Mouse (Mus musculus) megakaryocyte, embryonic 14.5 days (primary cell): Measurements from ENCODE around the gene Nxnl1.

Experiments used
- FLI1 ChIP-seq: IDR thresholded peaks from 2 replicates; pipeline ENCODE4 v1.6.1; 2012; ENCODE audit warnings: low read length, inconsistent platforms, mixed read lengths
- GATA1 ChIP-seq: IDR thresholded peaks from 3 replicates; pipeline ENCODE4 v1.6.1; 2012; ENCODE audit warnings: mixed read lengths, low read length, inconsistent platforms, borderline replicate concordance

DNA sequence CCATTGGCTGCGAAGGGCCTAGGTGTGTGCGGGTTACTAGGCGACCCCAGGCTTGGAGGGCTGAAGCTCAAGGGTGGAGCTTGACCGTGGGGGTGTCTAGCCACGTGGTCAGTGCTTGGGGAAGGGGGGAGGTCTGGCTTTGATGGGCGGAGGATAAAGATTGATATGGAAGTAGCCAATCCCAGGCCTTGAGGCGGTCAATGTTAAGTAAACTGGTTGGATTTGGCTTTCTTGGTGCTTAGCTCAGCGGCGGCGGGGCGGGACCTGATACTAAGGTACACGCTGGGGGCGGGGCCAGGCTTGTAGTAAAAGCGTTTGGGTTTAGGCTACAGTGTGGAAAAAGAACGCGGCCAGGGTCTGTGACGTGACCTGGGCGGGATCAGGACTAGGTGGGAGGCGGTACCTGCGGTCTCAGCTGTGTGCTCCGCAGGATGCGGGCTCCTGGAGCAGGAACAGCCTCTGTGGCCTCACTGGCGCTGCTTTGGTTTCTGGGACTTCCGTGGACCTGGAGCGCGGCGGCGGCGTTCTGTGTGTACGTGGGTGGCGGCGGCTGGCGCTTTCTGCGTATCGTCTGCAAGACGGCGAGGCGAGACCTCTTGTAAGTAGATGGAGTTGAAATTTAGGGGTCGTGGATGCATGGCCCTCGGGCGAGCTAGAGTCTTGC, 4.0 kb upstream of the Nxnl1 start:
- TF ChIP-seq FLI1, result no peak
- TF ChIP-seq GATA1, result no peak
